Mouse (Mus musculus) MEL (cell line): ENCODE results near the gene Cfd. TPM values are rescaled to one million over a fixed set of nuclear protein-coding genes. Genes with fewer than 3 reads are reported as not detected.
A peak's percentile ranks its signal among the peaks of the same experiment; 100 is the strongest.

Experiments
- DNase-seq: peaks from one replicate; pipeline ENCODE4 v3.0.0; 2011; ENCODE audit warnings: low read depth, low spot score
- H3K27ac ChIP-seq: 2 replicates; pipeline ENCODE4 v1.5.1; 2012; ENCODE audit warnings: low read depth, mild to moderate bottlenecking, control low read depth, low read length, moderate library complexity; ENCODE audit not compliant: control insufficient read depth
- H3K27me3 ChIP-seq, 2 experiments: fragments of 150-350 bp in 1 of 2; sonication (generic) in 1 of 2; 2 replicates each; pipeline ENCODE4 v1.6.1; 2012; ENCODE audit warnings: low read length in 2 of 2, mild to moderate bottlenecking in 2 of 2, improper control_type of control experiment in 1 of 2, moderate library complexity in 1 of 2; ENCODE audit not compliant: insufficient read depth in 2 of 2, control insufficient read depth in 1 of 2
- H3K36me3 ChIP-seq, 2 experiments: 2 replicates each; pipeline ENCODE4 v1.6.1; 2012 to 2014; ENCODE audit warnings: low read length in 2 of 2, improper control_type of control experiment in 1 of 2, inconsistent platforms in 1 of 2, mild to moderate bottlenecking in 1 of 2; ENCODE audit not compliant: insufficient read depth in 2 of 2, control insufficient read depth in 1 of 2
- H3K4me1 ChIP-seq, 2 experiments: fragments of 150-350 bp in 1 of 2; sonication (generic) in 1 of 2; 2 replicates each; pipeline ENCODE4 v1.6.1; 2012; ENCODE audit warnings: low read length in 2 of 2, improper control_type of control experiment in 1 of 2, mild to moderate bottlenecking in 1 of 2; ENCODE audit not compliant: insufficient read depth in 2 of 2, control insufficient read depth in 1 of 2
- H3K4me3 ChIP-seq, 2 experiments: fragments of 150-350 bp in 1 of 2; sonication (generic) in 1 of 2; 2 replicates each; pipeline ENCODE4 v1.5.1; 2012; ENCODE audit warnings: low read depth in 2 of 2, low read length in 2 of 2, mild to moderate bottlenecking in 2 of 2, moderate library complexity in 2 of 2, control low read depth in 1 of 2, improper control_type of control experiment in 1 of 2; ENCODE audit not compliant: control insufficient read depth in 1 of 2, insufficient read depth in 1 of 2
- H3K79me2 ChIP-seq: 2 replicates; pipeline ENCODE4 v1.6.1; 2012; ENCODE audit warnings: mild to moderate bottlenecking, low read length, moderate library complexity; ENCODE audit not compliant: control insufficient read depth, poor library complexity, insufficient read depth
- H3K9ac ChIP-seq: 2 replicates; pipeline ENCODE4 v1.6.1; 2012; ENCODE audit warnings: low read depth, mild to moderate bottlenecking, control low read depth, low read length, moderate library complexity; ENCODE audit not compliant: control insufficient read depth, poor library complexity, severe bottlenecking
- H3K9me3 ChIP-seq: fragments of 150-350 bp; sonication (generic); replicated peaks from 2 replicates; pipeline ENCODE4 v1.6.1; 2012; ENCODE audit warnings: mild to moderate bottlenecking, low read length, improper control_type of control experiment, moderate library complexity; ENCODE audit not compliant: insufficient read depth
- BHLHE40 ChIP-seq: IDR thresholded peaks from 2 replicates; pipeline ENCODE4 v1.6.1; 2012; ENCODE audit warnings: low read depth, mild to moderate bottlenecking, inconsistent platforms, low read length, improper control_type of control experiment, borderline replicate concordance
- CHD1 ChIP-seq: IDR thresholded peaks from 2 replicates; pipeline ENCODE4 v1.6.1; 2012; ENCODE audit warnings: low read depth, mild to moderate bottlenecking, inconsistent platforms, low read length, improper control_type of control experiment
- CHD2 ChIP-seq: IDR thresholded peaks from 2 replicates; pipeline ENCODE4 v1.6.1; 2011; ENCODE audit warnings: low read length, improper control_type of control experiment
- CTCF ChIP-seq, 3 experiments: IDR thresholded peaks in 2 of 3; conservative IDR thresholded peaks in 1 of 3; 2 replicates each; pipeline ENCODE4 v1.5.1; 2011 to 2012; ENCODE audit warnings: low read length in 3 of 3, low read depth in 2 of 3, mild to moderate bottlenecking in 2 of 3, improper control_type of control experiment in 1 of 3, inconsistent platforms in 1 of 3, mixed read lengths in 1 of 3, moderate library complexity in 1 of 3; ENCODE audit not compliant: control insufficient read depth in 1 of 3, insufficient read depth in 1 of 3, poor library complexity in 1 of 3, severe bottlenecking in 1 of 3
- ELF1 ChIP-seq: IDR thresholded peaks from 2 replicates; pipeline ENCODE4 v1.6.1; 2014; ENCODE audit warnings: low read depth, mild to moderate bottlenecking, inconsistent platforms, low read length, improper control_type of control experiment, moderate library complexity
- EP300 ChIP-seq, 2 experiments: IDR thresholded peaks; 2 replicates each; pipeline ENCODE4 v1.6.1; 2011; ENCODE audit warnings: improper control_type of control experiment in 2 of 2, low read length in 2 of 2, low read depth in 1 of 2, mild to moderate bottlenecking in 1 of 2
- GABPA ChIP-seq: IDR thresholded peaks from 2 replicates; pipeline ENCODE4 v1.6.1; 2012; ENCODE audit warnings: low read depth, mild to moderate bottlenecking, inconsistent platforms, low read length, improper control_type of control experiment, moderate library complexity
- GATA1 ChIP-seq: IDR thresholded peaks from 2 replicates; pipeline ENCODE4 v1.6.1; 2011; ENCODE audit warnings: low read depth, low read length, improper control_type of control experiment
- HCFC1 ChIP-seq: IDR thresholded peaks from 2 replicates; pipeline ENCODE4 v1.6.1; 2012; ENCODE audit warnings: low read depth, mild to moderate bottlenecking, inconsistent platforms, low read length, improper control_type of control experiment, moderate library complexity
- JUND ChIP-seq: IDR thresholded peaks from 2 replicates; pipeline ENCODE4 v1.6.1; 2011; ENCODE audit warnings: low read depth, mild to moderate bottlenecking, improper control_type of control experiment, low read length
- MAFK ChIP-seq: IDR thresholded peaks from 2 replicates; pipeline ENCODE4 v1.6.1; 2011; ENCODE audit warnings: low read depth, mild to moderate bottlenecking, low read length, improper control_type of control experiment, borderline replicate concordance
- MAZ ChIP-seq: IDR thresholded peaks from 2 replicates; pipeline ENCODE4 v1.6.1; 2012; ENCODE audit warnings: low read depth, mild to moderate bottlenecking, inconsistent platforms, low read length, improper control_type of control experiment
- MEF2A ChIP-seq: IDR thresholded peaks from 2 replicates; pipeline ENCODE4 v1.6.1; 2014; ENCODE audit warnings: low read depth, mild to moderate bottlenecking, inconsistent platforms, low read length, improper control_type of control experiment; ENCODE audit not compliant: poor library complexity, insufficient replicate concordance, severe bottlenecking; ENCODE audit errors: extremely low read depth
- MXI1 ChIP-seq: IDR thresholded peaks from 2 replicates; pipeline ENCODE4 v1.6.1; 2011; ENCODE audit warnings: mild to moderate bottlenecking, low read depth, low read length, improper control_type of control experiment
- MYB ChIP-seq: IDR thresholded peaks from 2 replicates; pipeline ENCODE4 v1.6.1; 2011; ENCODE audit warnings: mild to moderate bottlenecking, low read depth, low read length, improper control_type of control experiment
- MYC ChIP-seq: IDR thresholded peaks from 2 replicates; pipeline ENCODE4 v1.6.1; 2011; ENCODE audit warnings: low read depth, mild to moderate bottlenecking, low read length, improper control_type of control experiment, moderate library complexity
- NELFE ChIP-seq: IDR thresholded peaks from 2 replicates; pipeline ENCODE4 v1.6.1; 2011; ENCODE audit warnings: low read depth, low read length, improper control_type of control experiment
- POLR2A ChIP-seq, 2 experiments: IDR thresholded peaks; 2 replicates each; pipeline ENCODE4 v1.6.1; 2011 to 2012; ENCODE audit warnings: low read length in 2 of 2, mild to moderate bottlenecking in 2 of 2, control low read depth in 1 of 2, improper control_type of control experiment in 1 of 2, low read depth in 1 of 2, moderate library complexity in 1 of 2; ENCODE audit not compliant: control insufficient read depth in 1 of 2, insufficient read depth in 1 of 2, poor library complexity in 1 of 2
- POLR2AphosphoS5 ChIP-seq: IDR thresholded peaks from 2 replicates; pipeline ENCODE4 v1.6.1; 2012; ENCODE audit warnings: low read depth, borderline replicate concordance, mild to moderate bottlenecking, inconsistent platforms, low read length, moderate library complexity, mixed read lengths
- SIN3A ChIP-seq: IDR thresholded peaks from 2 replicates; pipeline ENCODE4 v1.6.1; 2012; ENCODE audit warnings: low read length, improper control_type of control experiment, inconsistent platforms
- TAL1 ChIP-seq: IDR thresholded peaks from 2 replicates; pipeline ENCODE4 v1.6.1; 2012; ENCODE audit warnings: mild to moderate bottlenecking, inconsistent platforms, low read length, moderate library complexity, mixed read lengths
- TCF12 ChIP-seq: IDR thresholded peaks from 2 replicates; pipeline ENCODE4 v1.6.1; 2014; ENCODE audit warnings: low read depth, mild to moderate bottlenecking, inconsistent platforms, low read length, improper control_type of control experiment, moderate library complexity
- UBTF ChIP-seq: IDR thresholded peaks from 2 replicates; pipeline ENCODE4 v1.6.1; 2012; ENCODE audit warnings: low read depth, mild to moderate bottlenecking, inconsistent platforms, low read length, improper control_type of control experiment, moderate library complexity, borderline replicate concordance; ENCODE audit not compliant: insufficient read depth
- USF1 ChIP-seq: IDR thresholded peaks from 2 replicates; pipeline ENCODE4 v1.6.1; 2014; ENCODE audit warnings: low read depth, mild to moderate bottlenecking, inconsistent platforms, low read length, improper control_type of control experiment, moderate library complexity
- USF2 ChIP-seq, 2 experiments: IDR thresholded peaks; 2 replicates each; pipeline ENCODE4 v1.6.1; 2011 to 2012; ENCODE audit warnings: improper control_type of control experiment in 2 of 2, low read length in 2 of 2, borderline replicate concordance in 1 of 2, inconsistent platforms in 1 of 2, low read depth in 1 of 2, mild to moderate bottlenecking in 1 of 2; ENCODE audit not compliant: insufficient read depth in 1 of 2
- ZC3H11A ChIP-seq: IDR thresholded peaks from 2 replicates; pipeline ENCODE4 v1.6.1; 2012; ENCODE audit warnings: low read depth, mild to moderate bottlenecking, inconsistent platforms, low read length, improper control_type of control experiment
- ZKSCAN1 ChIP-seq: IDR thresholded peaks from 2 replicates; pipeline ENCODE4 v1.6.1; 2012; ENCODE audit warnings: low read depth, mild to moderate bottlenecking, inconsistent platforms, low read length, improper control_type of control experiment, moderate library complexity
- ZMIZ1 ChIP-seq: IDR thresholded peaks from 2 replicates; pipeline ENCODE4 v1.6.1; 2012; ENCODE audit warnings: low read depth, mild to moderate bottlenecking, inconsistent platforms, low read length, improper control_type of control experiment, moderate library complexity
- ZNF384 ChIP-seq: IDR thresholded peaks from 2 replicates; pipeline ENCODE4 v1.6.1; 2012; ENCODE audit warnings: low read depth, mild to moderate bottlenecking, inconsistent platforms, low read length, improper control_type of control experiment
- polyA plus RNA-seq, 2 experiments: library from polyadenylated mRNA; stranded (reverse) in 1 of 2; unstranded in 1 of 2; fragments of >175 nt in 1 of 2; fragments of >200 nt in 1 of 2; gene quantifications; 2 replicates each; pipeline versions ENCODE4 v1.2.1 to v1.2.4; 2012; ENCODE audit warnings: low replicate concordance in 2 of 2, low read depth in 1 of 2; ENCODE audit not compliant: insufficient read length in 2 of 2, insufficient read depth in 1 of 2, missing spikeins in 1 of 2
- total RNA-seq: library from RNA; depleted of rRNA; stranded (reverse); fragments of 300-350 nt; gene quantifications from 2 replicates; pipeline ENCODE4 v1.2.3, GENCODE M21; 2012

Cfd gene
- total and polyA plus RNA-seq, 3 experiments: 0.21 TPM; not detected in 2

DNA sequence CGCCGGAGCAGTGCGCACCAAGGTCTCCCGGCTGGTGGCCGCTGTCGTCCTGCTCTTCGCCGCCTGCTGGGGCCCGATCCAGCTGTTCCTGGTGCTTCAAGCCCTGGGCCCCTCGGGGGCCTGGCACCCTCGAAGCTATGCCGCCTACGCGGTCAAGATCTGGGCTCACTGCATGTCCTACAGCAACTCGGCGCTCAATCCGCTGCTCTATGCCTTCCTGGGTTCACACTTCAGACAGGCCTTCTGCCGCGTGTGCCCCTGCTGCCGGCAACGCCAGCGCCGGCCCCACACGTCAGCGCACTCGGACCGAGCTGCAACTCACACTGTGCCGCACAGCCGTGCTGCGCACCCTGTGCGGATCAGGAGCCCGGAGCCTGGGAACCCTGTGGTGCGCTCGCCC is 30.9 kb downstream of the Cfd start:
- Histone ChIP-seq H3K27me3 (no peaks in the 10 kb centered on the region), H3K79me2 (peaks cover 9% of the 10 kb centered on the region), H3K4me3 (no peak overlapping the region), H3K9ac (no peak overlapping the region), H3K36me3 (no peaks in the 10 kb centered on the region; a peak in 2 of 4 replicates), H3K27ac (no peak overlapping the region), H3K4me1 (peaks cover 5 to 6% of the 10 kb centered on the region in 2 experiments; a peak in 3 of 4 replicates), H3K9me3 (no peaks in the 10 kb centered on the region)
- no peak for DNase-seq
- TF ChIP-seq MYC (no peak), GATA1 (no peak), MAFK (no peak), HCFC1 (no peak)

GRCm38 (mm10) chr10:79924998-79925784 is 34.5 kb downstream of the Cfd start:
- peak; percentile 90 for DNase-seq
- Histone ChIP-seq H3K4me1 (peaks cover 0 to 6% of the 10 kb centered on the region in 2 experiments; a peak in 1 of 4 replicates), H3K9me3 (no peaks in the 10 kb centered on the region), H3K9ac (peak overlapping the region; percentile 87), H3K79me2 (peaks cover 9% of the 10 kb centered on the region), H3K27me3 (no peaks in the 10 kb centered on the region), H3K27ac (peak overlapping the region; percentile 76), H3K4me3 (peak overlapping the region; percentile 53 to 90; a peak in 3 of 4 replicates), H3K36me3 (no peaks in the 10 kb centered on the region; a peak in 1 of 4 replicates)
- TF ChIP-seq POLR2AphosphoS5 (no peak), CTCF (IDR thresholded peaks at IDR 0.05 in 2 of 3, conservative IDR thresholded peaks at IDR 0.05 in 1 of 3; ENCODE audit: control insufficient read depth in 1 of 3, insufficient read depth in 1 of 3, low read depth in 2 of 3, low read length in 3 of 3, poor library complexity in 1 of 3, severe bottlenecking in 1 of 3) (peak in 2 of 3 experiments; percentile 99; a peak in 5 of 6 replicates), ZKSCAN1 (no peak), MAZ (0 out of 2 replicates have a peak, but pooled peaks have one; percentile 10), POLR2A (IDR thresholded peaks at IDR 0.05; ENCODE audit: control insufficient read depth in 1 of 2, insufficient read depth in 1 of 2, low read depth in 1 of 2, low read length in 2 of 2, poor library complexity in 1 of 2) (peak in 1 of 2 experiments; percentile 40; a peak in 1 of 4 replicates), MEF2A (no peak), TAL1 (no peak), NELFE (no peak), GABPA (no peak), EP300 (IDR thresholded peaks at IDR 0.05; ENCODE audit: low read depth in 1 of 2, low read length in 2 of 2) (no peak), CHD2 (no peak), MAFK (no peak), ZNF384 (peak; percentile 66), MYC (0 out of 2 replicates have a peak, but pooled peaks have one; percentile 28), MXI1 (peak; percentile 88), JUND (no peak), ZC3H11A (peak; percentile 97), UBTF (no peak), CHD1 (no peak), MYB (no peak), USF2 (IDR thresholded peaks at IDR 0.05; ENCODE audit: borderline replicate concordance in 1 of 2, insufficient read depth in 1 of 2, low read depth in 1 of 2, low read length in 2 of 2) (no peak), USF1 (no peak), SIN3A (peak; percentile 95), TCF12 (peak; percentile 21; the same call in 1 of the 2 replicates), BHLHE40 (no peak), ZMIZ1 (no peak), ELF1 (peak; percentile 51; the same call in 1 of the 2 replicates)
